Mouse (Mus musculus) hindbrain, postnatal 0 days (tissue): ENCODE results near the gene Serpinb1c. TPM values are rescaled to one million over a fixed set of nuclear protein-coding genes. Genes with fewer than 3 reads are reported as not detected.

ENCODE experiments used
- ATAC-seq: fragments of 200-750 bp; cut with Nextera tagmentation; 2 replicates; pipeline ENCODE4 v1.8.0; 2017; ENCODE audit warnings: mild to moderate bottlenecking, moderate TSS enrichment, moderate library complexity
- DNase-seq: peaks from one replicate; pipeline ENCODE4 v3.0.0-alpha.2; 2015; ENCODE audit warnings: low spot score
- H3K27ac ChIP-seq: fragments of 300-500 bp; sonication (generic); 2 replicates; pipeline ENCODE4 v1.5.1; 2014; ENCODE audit warnings: mild to moderate bottlenecking
- H3K27me3 ChIP-seq: fragments of 300-500 bp; sonication (generic); 2 replicates; pipeline ENCODE4 v1.6.1; 2014; ENCODE audit warnings: low read length, mixed read lengths; ENCODE audit not compliant: insufficient read depth
- H3K36me3 ChIP-seq: fragments of 300-500 bp; sonication (generic); 2 replicates; pipeline ENCODE4 v1.6.1; 2014; ENCODE audit warnings: low read length, mixed read lengths; ENCODE audit not compliant: insufficient read depth
- H3K4me1 ChIP-seq: fragments of 300-500 bp; sonication (generic); 2 replicates; pipeline ENCODE4 v1.6.1; 2014; ENCODE audit warnings: antibody characterized with exemption, low read length, mixed read lengths; ENCODE audit not compliant: insufficient read depth
- H3K4me2 ChIP-seq: fragments of 300-500 bp; sonication (generic); 2 replicates; pipeline ENCODE4 v1.6.1; 2014; ENCODE audit warnings: low read depth, mild to moderate bottlenecking, low read length, moderate library complexity, mixed read lengths
- H3K4me3 ChIP-seq: fragments of 300-500 bp; sonication (generic); 2 replicates; pipeline ENCODE4 v1.5.1; 2014; ENCODE audit warnings: low read length
- H3K9ac ChIP-seq: fragments of 300-500 bp; sonication (generic); replicated peaks from 2 replicates; pipeline ENCODE4 v1.6.1; 2014; ENCODE audit warnings: mild to moderate bottlenecking, low read length, moderate library complexity, mixed read lengths
- H3K9me3 ChIP-seq: fragments of 300-500 bp; sonication (generic); 2 replicates; pipeline ENCODE4 v1.6.1; 2016; ENCODE audit warnings: low read length, mixed read lengths
- CTCF ChIP-seq: IDR thresholded peaks from 2 replicates; pipeline ENCODE4 v1.5.1; 2016; ENCODE audit warnings: antibody characterized with exemption, control low read depth, low read depth
- WGBS: fragments of 180-500 bp; shearing (Covaris S2); extraction: QIAGEN DNeasy Blood & Tissue Kit; methylation state at CpG from one replicate; pipeline ENCODE4 v1.1.7; 2014; 5-methylcytosine and 5-hydroxymethylcytosine counted together
- polyA plus RNA-seq: library from polyadenylated mRNA; unstranded; fragments of >200 nt; fragmentation: Nextera tagmentation; extraction: Ambion mirVana; gene quantifications from 2 replicates; pipeline ENCODE4 v1.2.1, GENCODE M21; 2015
- total RNA-seq: library from RNA; depleted of rRNA; stranded (reverse); fragments of >200 nt; gene quantifications from 2 replicates; pipeline ENCODE4 v1.2.3, GENCODE M21; 2014

Serpinb1c gene
- total and polyA plus RNA-seq, 2 experiments from 2014 or later, result not detected

DNA sequence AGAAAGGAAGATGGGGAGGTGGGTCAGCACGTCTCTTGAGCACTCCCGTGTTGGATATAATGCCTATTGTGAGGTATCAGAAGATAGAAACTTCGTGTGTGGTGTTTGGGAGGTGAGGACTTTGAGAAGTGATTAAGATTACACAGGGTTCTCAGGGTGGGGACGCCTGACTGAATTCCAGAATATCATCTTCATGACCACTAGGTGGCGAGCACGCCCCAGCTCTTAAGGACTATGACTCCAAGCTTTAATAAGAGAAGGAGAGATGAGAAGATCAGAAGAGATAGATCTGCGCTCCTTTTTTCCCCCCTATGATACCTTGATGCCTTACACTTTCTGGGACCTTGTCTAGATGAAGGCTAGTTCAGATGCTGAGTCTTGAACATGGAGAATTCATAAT lies 46.0 kb downstream of the Serpinb1c start:
- 10% methylated on average over 7 of the region's 7 CpGs for WGBS
- H3K27ac ChIP-seq, result no peak overlapping the region
- no peak overlapping the region for H3K4me3 ChIP-seq
- peak; percentile 83 for ATAC-seq
- no peak overlapping the region for H3K4me2 ChIP-seq
- no peak overlapping the region for H3K9ac ChIP-seq
- peak; percentile 81 for DNase-seq
- no peaks in the 10 kb centered on the region for H3K4me1 ChIP-seq
- no peaks in the 10 kb centered on the region for H3K9me3 ChIP-seq
- no peaks in the 10 kb centered on the region for H3K36me3 ChIP-seq
- TF ChIP-seq CTCF, result peak; percentile 82
- H3K27me3 ChIP-seq, result no peaks in the 10 kb centered on the region

DNA sequence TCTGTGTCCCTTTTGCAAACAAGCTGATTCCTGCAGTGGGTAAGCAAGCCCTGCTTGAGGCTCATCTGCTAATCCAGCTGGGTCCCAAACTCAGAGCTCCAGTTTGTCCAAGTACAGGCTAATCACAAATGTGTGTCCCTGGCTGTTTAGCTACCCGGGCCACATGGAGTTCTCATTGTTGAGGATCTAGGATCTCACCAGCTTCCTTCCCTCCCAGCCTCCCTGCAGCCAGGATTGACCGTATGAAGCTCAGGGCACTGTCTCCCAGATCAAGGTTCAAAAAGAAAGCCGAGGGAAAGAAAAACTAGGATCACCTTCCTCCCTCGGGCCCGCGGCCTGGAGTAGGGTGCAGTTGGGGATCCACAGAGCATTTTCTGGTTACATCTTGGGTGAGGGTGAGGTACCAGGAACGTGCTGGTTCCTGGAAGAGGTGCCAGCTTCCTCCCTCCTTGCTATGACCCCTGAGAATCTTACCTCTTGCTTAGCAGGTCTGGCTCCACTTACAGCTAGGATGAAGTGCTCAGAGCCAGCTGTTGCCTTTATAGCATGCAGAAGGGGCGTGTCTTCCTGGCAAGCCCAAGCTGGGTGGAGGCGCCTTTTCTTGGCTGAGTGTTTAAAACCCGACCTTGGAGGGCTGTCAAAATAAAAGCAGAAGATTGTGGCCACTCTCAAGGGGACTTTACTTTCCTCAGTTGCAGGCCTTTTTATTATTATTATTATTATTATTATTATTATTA lies 47.2 kb downstream of the Serpinb1c start, which contains the start of gene Serpinb1a:
Serpinb1a (minus strand) TSS at position 518 of the 737 bp plus-strand sequence.
- Histone ChIP-seq H3K4me3 (no peak within 1 kb of the TSS), H3K36me3 (no peaks in the 10 kb centered on the region), H3K9me3 (no peaks in the 10 kb centered on the region), H3K4me1 (no peaks in the 10 kb centered on the region), H3K9ac (no peak within 1 kb of the TSS), H3K4me2 (no peak within 1 kb of the TSS), H3K27me3 (no peaks in the 10 kb centered on the region), H3K27ac (no peak within 1 kb of the TSS)
- DNase-seq (no peak), ATAC-seq (peak; percentile 41)
- TF ChIP-seq CTCF, result no peak
- 63% methylated on average over 10 of the region's 10 CpGs for WGBS

DNA sequence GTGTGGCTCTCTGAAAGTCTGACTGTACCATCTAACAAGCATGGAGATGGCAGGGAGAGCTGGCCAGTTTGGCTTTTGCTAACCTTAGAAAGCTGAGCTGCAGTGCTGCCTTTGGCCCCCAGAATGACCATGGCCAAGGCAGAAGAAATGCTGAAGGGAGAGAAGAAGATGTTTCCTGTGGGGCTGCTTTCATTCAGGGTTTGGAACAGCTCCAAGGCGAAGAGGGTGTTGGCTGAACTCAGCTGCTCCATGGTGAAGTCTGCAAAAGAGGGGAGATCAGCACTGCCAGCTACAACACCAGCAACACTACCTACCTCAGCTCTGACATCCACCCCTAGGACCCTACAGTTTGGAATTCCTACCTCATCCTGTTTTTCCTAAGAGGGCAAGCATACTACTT lies 47.9 kb downstream of the Serpinb1c start:
- 67% methylated on average over 1 of the region's 1 CpGs for WGBS
- ATAC-seq (no peak), DNase-seq (no peak)
- Histone ChIP-seq H3K4me2 (no peak overlapping the region), H3K4me1 (no peaks in the 10 kb centered on the region), H3K27ac (no peak overlapping the region), H3K4me3 (no peak overlapping the region), H3K9me3 (no peaks in the 10 kb centered on the region), H3K36me3 (no peaks in the 10 kb centered on the region), H3K27me3 (no peaks in the 10 kb centered on the region), H3K9ac (no peak overlapping the region)
- no peak for TF ChIP-seq CTCF

DNA sequence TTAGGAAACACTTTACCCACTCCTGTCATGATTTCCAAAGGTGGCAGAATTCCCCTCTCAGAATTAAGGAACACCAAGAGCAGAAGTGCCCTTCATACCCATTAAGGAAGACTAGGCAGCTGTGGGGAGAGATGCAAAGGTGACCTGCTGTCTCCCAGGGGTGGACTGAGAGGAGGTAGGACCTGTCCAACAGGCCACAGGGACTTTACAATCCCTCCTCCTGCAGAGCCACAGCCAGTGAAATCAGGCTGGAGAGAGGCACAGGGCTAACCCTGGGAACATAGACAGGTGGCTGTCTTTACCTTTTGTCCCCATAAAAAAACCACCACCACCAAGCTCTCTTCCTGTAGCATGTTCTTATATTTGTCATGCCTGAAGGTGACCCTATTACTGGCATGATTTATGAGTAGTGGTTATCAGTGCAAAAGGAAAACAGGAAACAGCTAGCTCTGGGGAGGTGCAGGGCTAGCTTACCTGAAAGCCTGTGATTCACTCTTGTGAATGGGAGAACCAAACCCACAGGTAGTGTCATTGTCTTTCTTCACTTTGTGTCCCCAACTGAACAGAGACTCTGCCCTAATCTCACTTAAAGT lies 48.4 kb downstream of the Serpinb1c start:
- H3K4me2 ChIP-seq, result no peak overlapping the region
- H3K27ac ChIP-seq, result no peak overlapping the region
- H3K9me3 ChIP-seq, result no peaks in the 10 kb centered on the region
- TF ChIP-seq CTCF, result no peak
- ATAC-seq (no peak), DNase-seq (no peak)
- no peaks in the 10 kb centered on the region for H3K4me1 ChIP-seq
- H3K27me3 ChIP-seq, result no peaks in the 10 kb centered on the region
- H3K9ac ChIP-seq, result no peak overlapping the region
- no peaks in the 10 kb centered on the region for H3K36me3 ChIP-seq
- H3K4me3 ChIP-seq, result no peak overlapping the region

DNA sequence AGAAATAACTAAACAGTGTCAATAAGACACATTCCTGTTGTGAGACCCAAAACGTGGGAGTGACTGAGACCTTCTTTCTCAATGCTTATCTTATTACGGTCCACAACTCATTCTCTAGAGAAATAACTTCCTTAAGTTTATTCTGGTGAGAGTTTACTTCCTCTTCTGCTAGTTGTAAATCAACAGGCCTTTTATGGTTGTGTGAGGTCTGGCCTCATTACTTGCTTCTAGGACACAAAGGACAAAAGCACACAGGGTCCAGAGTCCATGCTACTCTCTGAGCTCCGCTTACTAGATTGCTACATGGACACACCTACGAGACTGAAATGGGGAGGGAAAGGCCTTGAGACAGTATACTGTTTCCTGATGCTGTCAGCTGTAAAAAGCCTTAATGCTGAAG lies 48.9 kb downstream of the Serpinb1c start:
- no peak for ATAC-seq
- WGBS, result 82% methylated on average over 4 of the region's 4 CpGs
- no peaks in the 10 kb centered on the region for H3K9me3 ChIP-seq

DNA sequence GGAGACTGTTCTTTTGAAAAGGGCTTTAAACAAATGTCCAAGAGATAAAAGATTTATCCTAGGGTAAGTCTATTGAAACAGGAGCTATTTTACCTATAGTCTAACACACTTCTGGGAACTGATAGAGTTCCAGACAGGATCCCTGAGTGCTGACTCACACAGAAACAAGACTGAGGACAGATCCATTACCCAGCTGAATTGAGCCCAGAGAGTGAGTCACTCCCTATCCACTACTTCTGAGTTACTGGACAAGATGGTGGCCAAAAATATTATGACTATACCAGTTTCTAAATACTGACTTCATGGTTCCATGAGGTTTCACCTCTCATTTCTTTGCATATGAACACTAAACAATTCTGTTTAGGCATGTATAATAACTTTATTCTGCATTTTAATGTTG lies 51.8 kb downstream of the Serpinb1c start:
- TF ChIP-seq CTCF, result no peak
- Histone ChIP-seq H3K9ac (no peak overlapping the region), H3K27ac (no peak overlapping the region), H3K36me3 (no peaks in the 10 kb centered on the region), H3K9me3 (no peaks in the 10 kb centered on the region), H3K4me1 (no peaks in the 10 kb centered on the region), H3K27me3 (no peaks in the 10 kb centered on the region), H3K4me2 (no peak overlapping the region), H3K4me3 (no peak overlapping the region)
- no peak for ATAC-seq
- no peak for DNase-seq

More for the DNA sequence above, 48.9 kb downstream of the Serpinb1c start:
- no peaks in the 10 kb centered on the region for H3K27me3 ChIP-seq
- no peak overlapping the region for H3K27ac ChIP-seq
- TF ChIP-seq CTCF, result no peak
- H3K36me3 ChIP-seq, result no peaks in the 10 kb centered on the region
- no peak overlapping the region for H3K4me3 ChIP-seq
- no peak overlapping the region for H3K9ac ChIP-seq
- no peaks in the 10 kb centered on the region for H3K4me1 ChIP-seq
- H3K4me2 ChIP-seq, result no peak overlapping the region
- DNase-seq, result no peak

DNA sequence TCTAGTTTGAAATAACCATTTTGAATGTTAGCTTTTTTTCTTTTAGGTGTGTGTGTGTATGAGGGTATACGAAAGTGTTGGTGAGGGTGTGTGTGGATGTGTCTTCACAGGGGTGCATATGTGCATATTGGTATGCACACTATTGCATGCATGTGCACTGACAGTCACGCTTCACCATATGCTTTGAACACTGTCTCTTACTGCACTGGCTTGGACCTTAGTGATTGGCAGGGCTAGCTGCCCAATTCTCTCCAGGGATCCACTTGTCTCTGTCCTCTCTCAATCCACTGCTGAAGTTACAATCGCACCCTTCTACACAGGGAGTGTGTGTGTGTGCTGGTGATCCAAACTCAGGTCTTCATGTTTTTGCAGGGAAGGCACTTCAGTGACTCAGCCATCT lies 56.7 kb downstream of the Serpinb1c start:
- ATAC-seq (no peak), DNase-seq (no peak)
- Histone ChIP-seq H3K27me3 (no peaks in the 10 kb centered on the region), H3K4me3 (no peak overlapping the region), H3K27ac (no peak overlapping the region), H3K9ac (no peak overlapping the region), H3K36me3 (no peaks in the 10 kb centered on the region), H3K4me2 (no peak overlapping the region), H3K4me1 (no peaks in the 10 kb centered on the region), H3K9me3 (no peaks in the 10 kb centered on the region)
- WGBS, result 86% methylated on average over 3 of the region's 3 CpGs
- no peak for TF ChIP-seq CTCF
